Mouse (Mus musculus): ENCODE measurements around the gene Olfr657. TPM values are rescaled to one million over a fixed set of nuclear protein-coding genes. Genes with fewer than 3 reads are reported as not detected.
A peak's percentile ranks its signal among the peaks of the same experiment; 100 is the strongest.

Gene Olfr657
- not detected for polyA plus RNA-seq (2012; fragmentation: generic; extraction: Trizol)
- long read RNA-seq, experiment 1: 0 reads
- long read RNA-seq, experiment 2: 0 reads

GRCm38 (mm10) chr7:104624494-104624893 lies at the start of gene Olfr657:
Gene Olfr657 (plus strand): TSS chr7:104624794.
- Histone ChIP-seq H3K4me3 (ENCODE audit: insufficient read depth, poor library complexity, severe bottlenecking) (no peak within 1 kb of the TSS), H3K79me2 (ENCODE audit: control insufficient read depth, insufficient read depth) (no peaks in the 10 kb centered on the region), H3K27me3 (ENCODE audit: control insufficient read depth, insufficient read depth, insufficient read length) (no peaks in the 10 kb centered on the region), H3K36me3 (ENCODE audit: control insufficient read depth, insufficient read depth) (no peaks in the 10 kb centered on the region), H3K79me3 (ENCODE audit: low read depth) (no peaks in the 10 kb centered on the region), H3ac (ENCODE audit: control insufficient read depth, insufficient read length, low read depth) (no peak within 1 kb of the TSS)
- TF ChIP-seq CTCF (IDR thresholded peaks at IDR 0.05; ENCODE audit: control insufficient read depth, insufficient read depth, insufficient read length) (no peak), CEBPB (IDR thresholded peaks at IDR 0.05; ENCODE audit: low read depth) (no peak), MYOD1 (IDR thresholded peaks at IDR 0.05; ENCODE audit: control insufficient read depth, insufficient read length, low read depth) (no peak), FOSL1 (IDR thresholded peaks at IDR 0.05; ENCODE audit: insufficient read depth, low read length, poor library complexity, severe bottlenecking) (no peak), MAX (IDR thresholded peaks at IDR 0.05) (no peak), MYOG (IDR thresholded peaks at IDR 0.05; ENCODE audit: control insufficient read depth, extremely low read depth, insufficient read length) (no peak), USF1 (IDR thresholded peaks at IDR 0.05; ENCODE audit: low read depth) (no peak)

DNA sequence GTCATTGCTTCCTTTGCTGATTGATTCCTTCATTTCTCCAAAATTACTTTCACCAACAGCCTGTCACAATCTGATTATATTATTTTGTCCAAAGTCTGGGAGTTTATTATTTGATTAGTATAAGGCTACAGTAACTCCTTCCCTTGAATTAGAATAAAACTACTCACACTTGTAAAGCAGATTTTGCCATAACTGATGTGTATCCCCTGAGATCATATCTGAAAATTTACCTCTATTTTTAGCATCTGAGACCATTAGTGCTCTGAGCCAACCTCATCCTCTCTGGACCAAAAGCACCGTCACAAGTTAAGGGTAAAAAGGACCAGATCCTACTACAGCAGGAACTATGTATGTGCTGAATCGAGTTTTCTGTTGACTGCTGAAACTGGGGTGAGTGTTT lies 47.6 kb upstream of the Olfr657 start, which contains the start of gene Olfr653:
Gene Olfr653, plus strand, starts transcription at position 301 of the 400 bp plus-strand sequence.
- Histone ChIP-seq H3K79me2 (ENCODE audit: control insufficient read depth, insufficient read depth) (no peaks in the 10 kb centered on the region), H3ac (ENCODE audit: control insufficient read depth, insufficient read length, low read depth) (no peak within 1 kb of the TSS), H3K27me3 (ENCODE audit: control insufficient read depth, insufficient read depth, insufficient read length) (no peaks in the 10 kb centered on the region), H3K36me3 (ENCODE audit: control insufficient read depth, insufficient read depth) (no peaks in the 10 kb centered on the region), H3K79me3 (ENCODE audit: low read depth) (no peaks in the 10 kb centered on the region), H3K4me3 (ENCODE audit: insufficient read depth, poor library complexity, severe bottlenecking) (no peak within 1 kb of the TSS)
- TF ChIP-seq MAX (IDR thresholded peaks at IDR 0.05) (no peak), FOSL1 (IDR thresholded peaks at IDR 0.05; ENCODE audit: insufficient read depth, low read length, poor library complexity, severe bottlenecking) (no peak)

DNA sequence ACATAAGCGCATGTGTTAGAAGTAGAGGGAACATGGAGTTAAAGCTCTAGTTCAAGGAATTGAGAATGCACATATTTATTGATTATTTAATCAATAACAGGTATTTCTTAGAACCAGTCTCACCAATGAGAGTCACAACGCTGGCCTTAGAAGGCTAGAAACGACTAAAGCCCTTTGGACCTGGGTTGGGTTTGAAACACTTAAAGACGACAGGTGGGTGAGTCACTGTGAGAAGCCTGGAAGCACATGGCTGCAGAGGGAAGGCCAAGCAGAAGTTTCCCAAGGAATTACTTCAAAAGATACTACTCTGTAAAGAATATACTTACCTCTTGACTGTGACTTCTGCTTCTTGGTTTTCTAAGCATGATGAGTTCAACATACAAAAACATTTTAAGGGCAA lies 43.7 kb upstream of the Olfr657 start:
- Histone ChIP-seq H3K79me3 (ENCODE audit: low read depth) (no peaks in the 10 kb centered on the region), H3K36me3 (ENCODE audit: control insufficient read depth, insufficient read depth) (no peaks in the 10 kb centered on the region), H3K79me2 (ENCODE audit: control insufficient read depth, insufficient read depth) (no peaks in the 10 kb centered on the region), H3ac (ENCODE audit: control insufficient read depth, insufficient read length, low read depth) (no peak overlapping the region), H3K4me3 (ENCODE audit: insufficient read depth, poor library complexity, severe bottlenecking) (no peak overlapping the region), H3K27me3 (ENCODE audit: control insufficient read depth, insufficient read depth, insufficient read length) (no peaks in the 10 kb centered on the region)
- TF ChIP-seq USF1 (IDR thresholded peaks at IDR 0.05; ENCODE audit: low read depth): no peak

DNA sequence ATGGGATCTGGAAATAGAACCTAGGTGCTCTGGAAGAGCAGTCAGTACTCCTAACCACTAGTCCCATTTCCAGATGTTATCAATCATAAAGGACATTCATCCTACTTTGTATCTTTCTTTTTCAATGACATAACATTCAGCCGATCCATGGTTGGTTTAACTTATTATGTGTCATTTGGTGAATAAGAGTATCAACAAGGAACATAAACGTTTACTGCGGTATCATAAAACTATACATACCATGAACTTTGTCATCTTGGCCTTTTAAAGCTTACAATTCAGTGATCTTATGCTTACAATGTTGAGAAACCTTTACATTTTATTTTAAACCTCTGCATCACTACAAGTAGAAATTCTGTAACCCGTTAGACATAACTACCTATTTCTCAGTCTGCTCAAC lies 43.2 kb upstream of the Olfr657 start:
- TF ChIP-seq MAX (IDR thresholded peaks at IDR 0.05) (no peak), MYOD1 (IDR thresholded peaks at IDR 0.05; ENCODE audit: control insufficient read depth, insufficient read length, low read depth) (no peak), MYOG (IDR thresholded peaks at IDR 0.05; ENCODE audit: control insufficient read depth, extremely low read depth, insufficient read length) (no peak), USF1 (IDR thresholded peaks at IDR 0.05; ENCODE audit: low read depth) (no peak), FOSL1 (IDR thresholded peaks at IDR 0.05; ENCODE audit: insufficient read depth, low read length, poor library complexity, severe bottlenecking) (no peak), CEBPB (IDR thresholded peaks at IDR 0.05; ENCODE audit: low read depth) (no peak), CTCF (IDR thresholded peaks at IDR 0.05; ENCODE audit: control insufficient read depth, insufficient read depth, insufficient read length) (no peak)
- H3ac ChIP-seq (ENCODE audit: control insufficient read depth, insufficient read length, low read depth): no peak overlapping the region

GRCm38 (mm10) chr7:104586725-104587124 lies 37.9 kb upstream of the Olfr657 start, which contains the start of gene Olfr654:
Gene Olfr654 (plus strand): TSS chr7:104587025.
- H3K4me3 ChIP-seq (ENCODE audit: insufficient read depth, poor library complexity, severe bottlenecking): no peak within 1 kb of the TSS

More for the DNA sequence above, 43.2 kb upstream of the Olfr657 start:
- Histone ChIP-seq H3K27me3 (ENCODE audit: control insufficient read depth, insufficient read depth, insufficient read length) (no peaks in the 10 kb centered on the region), H3K79me2 (ENCODE audit: control insufficient read depth, insufficient read depth) (no peaks in the 10 kb centered on the region), H3K36me3 (ENCODE audit: control insufficient read depth, insufficient read depth) (no peaks in the 10 kb centered on the region), H3K4me3 (ENCODE audit: insufficient read depth, poor library complexity, severe bottlenecking) (no peak overlapping the region), H3K79me3 (ENCODE audit: low read depth) (no peaks in the 10 kb centered on the region)

GRCm38 (mm10) chr7:104588274-104588673 lies 36.3 kb upstream of the Olfr657 start:
- no peaks in the 10 kb centered on the region for H3K36me3 ChIP-seq (ENCODE audit: control insufficient read depth, insufficient read depth)
- no peaks in the 10 kb centered on the region for H3K27me3 ChIP-seq (ENCODE audit: control insufficient read depth, insufficient read depth, insufficient read length)
- TF ChIP-seq FOSL1 (IDR thresholded peaks at IDR 0.05; ENCODE audit: insufficient read depth, low read length, poor library complexity, severe bottlenecking): no peak
- no peak for TF ChIP-seq USF1 (IDR thresholded peaks at IDR 0.05; ENCODE audit: low read depth)
- TF ChIP-seq MYOG (IDR thresholded peaks at IDR 0.05; ENCODE audit: control insufficient read depth, extremely low read depth, insufficient read length): no peak
- no peak for TF ChIP-seq MYOD1 (IDR thresholded peaks at IDR 0.05; ENCODE audit: control insufficient read depth, insufficient read length, low read depth)
- TF ChIP-seq CEBPB (IDR thresholded peaks at IDR 0.05; ENCODE audit: low read depth): peak; percentile 86
- no peak for TF ChIP-seq CTCF (IDR thresholded peaks at IDR 0.05; ENCODE audit: control insufficient read depth, insufficient read depth, insufficient read length)
- H3K4me3 ChIP-seq (ENCODE audit: insufficient read depth, poor library complexity, severe bottlenecking): no peak overlapping the region
- H3K79me2 ChIP-seq (ENCODE audit: control insufficient read depth, insufficient read depth): no peaks in the 10 kb centered on the region
- H3K79me3 ChIP-seq (ENCODE audit: low read depth): no peaks in the 10 kb centered on the region
- no peak overlapping the region for H3ac ChIP-seq (ENCODE audit: control insufficient read depth, insufficient read length, low read depth)

More at GRCm38 (mm10) chr7:104586725-104587124, 37.9 kb upstream of the Olfr657 start, which contains the start of gene Olfr654:
- no peak for TF ChIP-seq MYOG (IDR thresholded peaks at IDR 0.05; ENCODE audit: control insufficient read depth, extremely low read depth, insufficient read length)
- no peak for TF ChIP-seq CEBPB (IDR thresholded peaks at IDR 0.05; ENCODE audit: low read depth)
- no peak for TF ChIP-seq CTCF (IDR thresholded peaks at IDR 0.05; ENCODE audit: control insufficient read depth, insufficient read depth, insufficient read length)
- TF ChIP-seq FOSL1 (IDR thresholded peaks at IDR 0.05; ENCODE audit: insufficient read depth, low read length, poor library complexity, severe bottlenecking): no peak
- TF ChIP-seq MYOD1 (IDR thresholded peaks at IDR 0.05; ENCODE audit: control insufficient read depth, insufficient read length, low read depth): no peak
- TF ChIP-seq MAX (IDR thresholded peaks at IDR 0.05): no peak
- TF ChIP-seq USF1 (IDR thresholded peaks at IDR 0.05; ENCODE audit: low read depth): no peak
- Histone ChIP-seq H3K79me3 (ENCODE audit: low read depth) (no peaks in the 10 kb centered on the region), H3ac (ENCODE audit: control insufficient read depth, insufficient read length, low read depth) (no peak within 1 kb of the TSS), H3K36me3 (ENCODE audit: control insufficient read depth, insufficient read depth) (no peaks in the 10 kb centered on the region), H3K79me2 (ENCODE audit: control insufficient read depth, insufficient read depth) (no peaks in the 10 kb centered on the region), H3K27me3 (ENCODE audit: control insufficient read depth, insufficient read depth, insufficient read length) (no peaks in the 10 kb centered on the region)
